Mouse (Mus musculus): Measurements from ENCODE around the gene Tmem252.

GRCm38 (mm10) chr19:24665771-24666170, 8.0 kb upstream of the Tmem252 start:
- TF ChIP-seq CTCF (conservative IDR thresholded peaks at IDR 0.05; ENCODE audit: low read length) (no peak), NANOG (IDR thresholded peaks at IDR 0.05; ENCODE audit: borderline replicate concordance, low read length) (no peak)
